Mouse (Mus musculus): Measurements from ENCODE around the gene Polr1e.

DNA sequence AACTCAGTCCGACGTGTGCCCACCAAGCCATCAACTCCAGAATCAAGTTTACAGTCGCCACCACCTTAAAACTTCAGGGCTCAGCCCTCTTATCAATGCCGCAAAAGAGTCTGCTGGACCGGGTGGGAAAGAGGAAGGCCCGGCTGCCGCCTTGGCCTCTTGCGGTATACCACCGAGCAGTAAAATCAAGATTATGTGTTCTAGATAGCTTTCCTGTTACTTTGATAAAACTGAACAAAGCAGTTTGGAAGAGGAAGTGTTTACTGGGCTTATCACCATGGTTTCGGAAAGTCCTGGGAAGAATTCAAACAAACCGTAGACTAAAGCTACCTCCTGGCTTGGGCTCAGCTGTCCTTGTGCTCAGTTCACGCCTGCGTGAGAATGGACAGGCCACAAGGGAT, 5.4 kb upstream of the Polr1e start:
- TF ChIP-seq CTCF (IDR thresholded peaks at IDR 0.05; ENCODE audit: borderline replicate concordance, insufficient read depth, low read length) (no peak), POLR2A (IDR thresholded peaks at IDR 0.05; ENCODE audit: low read depth, low read length) (no peak)

All from embryonic fibroblast, embryonic 13.5 days (primary cell).